Mouse (Mus musculus): ENCODE results near the gene Brms1l. TPM values are rescaled to one million over a fixed set of nuclear protein-coding genes. Genes with fewer than 3 reads are reported as not detected.

Brms1l gene
- polyA plus RNA-seq, 1 experiment from 2014 or later, result 43.6 TPM

Small RNA genes within 50 kb of the gene (microRNA-seq; reads per million reads assigned to microRNA genes)
- gene Gm23394 (ENCODE audit: borderline number of aligned reads), result 2.1 reads per million, percentile 7 among the genes with 10 or more reads in this experiment

Other genes starting within 250 kb of the Brms1l start
- 0.16 and 0.30 TPM in 2 replicates for gene Insm2, start 236.9 kb upstream of the Brms1l start, polyA plus RNA-seq (2015; fragmentation: Nextera tagmentation; extraction: Ambion mirVana)
- gene Ralgapa1, start 15.2 kb upstream of the Brms1l start, polyA plus RNA-seq (2015; fragmentation: Nextera tagmentation; extraction: Ambion mirVana), result 17.6 and 18.4 TPM in 2 replicates